Mouse (Mus musculus) G1E (cell line): ENCODE measurements around the gene Crp.

Source experiments
- CTCF ChIP-seq: IDR thresholded peaks from 2 replicates; pipeline ENCODE4 v1.5.1; 2012; ENCODE audit warnings: low read depth, low read length, inconsistent platforms, mixed read lengths
- GATA1 ChIP-seq: IDR thresholded peaks from 2 replicates; pipeline ENCODE4 v1.6.1; 2012; ENCODE audit warnings: borderline replicate concordance, low read length, inconsistent platforms, mixed read lengths
- TAL1 ChIP-seq: conservative IDR thresholded peaks from 2 replicates; pipeline ENCODE4 v1.6.1; 2012; ENCODE audit warnings: low read depth, low read length, inconsistent platforms, mixed read lengths

- TF ChIP-seq CTCF (no peak), GATA1 (no peak), TAL1 (no peak)
Measured at GRCm38 (mm10) chr1:172711962-172712361, 14.1 kb downstream of the Crp start.
